Mouse (Mus musculus): Measurements from ENCODE around the gene Rassf4. TPM values are rescaled to one million over a fixed set of nuclear protein-coding genes. Genes with fewer than 3 reads are reported as not detected.

Rassf4 gene
- total RNA-seq, 2 experiments from 2014 or later = 2.2 to 2.8 TPM

Small RNAs within 50 kb of the gene (microRNA-seq; reads per million reads assigned to microRNA genes)
- 0 reads per million in 2 experiments for gene Mir7043

Other genes starting within 250 kb of the Rassf4 start
- gene Alox5, start 212.8 kb downstream of the Rassf4 start, total RNA-seq (2021) = 1 to 10 TPM; 2.5 to 4.0 TPM
- gene Olfr211, start 184.9 kb downstream of the Rassf4 start, total RNA-seq (2021) = not detected
- gene Olfr212, start 167.4 kb downstream of the Rassf4 start, total RNA-seq (2021) = not detected
- gene Olfr213, start 135.5 kb downstream of the Rassf4 start, total RNA-seq (2021) = not detected
- gene Gm5580, start 122.8 kb downstream of the Rassf4 start, total RNA-seq (2021) = 1 to 10 TPM; 2.6 to 2.8 TPM
- gene Olfr214, start 119.7 kb downstream of the Rassf4 start, total RNA-seq (2021) = not detected
- not detected for gene Olfr215, start 89.8 kb downstream of the Rassf4 start, total RNA-seq (2021)
- gene Zfp422, start 45.0 kb downstream of the Rassf4 start, total RNA-seq (2021) = 10 to 100 TPM; 21.9 to 24.4 TPM
- 1 to 10 TPM; 1.1 to 2.9 TPM for gene Depp1, start 23.3 kb downstream of the Rassf4 start, total RNA-seq (2021)
- gene Tmem72, start 43.0 kb upstream of the Rassf4 start, total RNA-seq (2021) = under 1 TPM; 0.21 to 0.22 TPM

Measured in layer of hippocampus, postnatal 25 days (tissue).